Mouse (Mus musculus): ENCODE data around the gene Pik3c2a. TPM values are rescaled to one million over a fixed set of nuclear protein-coding genes. Genes with fewer than 3 reads are reported as not detected.

Pik3c2a gene
- polyA plus RNA-seq, 1 experiment from 2014 or later: 29.3 TPM

DNA sequence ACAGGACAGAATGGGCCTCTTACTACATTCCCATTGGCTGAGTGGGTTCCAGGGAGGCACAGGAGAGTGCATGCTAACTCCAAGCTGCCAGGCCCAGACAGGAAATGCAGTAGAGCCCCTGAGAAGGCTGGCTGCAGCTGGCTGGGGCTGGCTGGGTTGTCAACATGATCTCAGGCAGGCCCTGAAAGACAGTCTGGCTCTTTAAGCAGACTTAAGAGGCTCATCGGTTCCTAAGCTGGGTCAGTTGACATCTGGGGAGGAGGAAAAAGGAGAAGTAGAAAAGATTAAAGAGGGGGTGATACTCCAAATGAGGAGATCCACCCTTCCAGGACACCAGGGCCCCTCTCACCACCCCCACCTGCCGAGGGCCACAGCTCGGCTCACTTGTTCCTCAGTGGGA, 148.3 kb downstream of the Pik3c2a start:
- no peak for ATAC-seq (ENCODE audit: insufficient read depth, low FRiP score)
- no peak overlapping the region for H3K4me3 ChIP-seq (replicated peaks; ENCODE audit: low read length)
- no peak overlapping the region for H3K27ac ChIP-seq (ENCODE audit: low read length)
- H3K27me3 ChIP-seq (ENCODE audit: control insufficient read depth, insufficient read depth, low read length): no peaks in the 10 kb centered on the region
- no peak overlapping the region for H3K9ac ChIP-seq (ENCODE audit: low read length)
- no peak overlapping the region for H3K4me2 ChIP-seq (ENCODE audit: low read depth, low read length)
- no peaks in the 10 kb centered on the region for H3K9me3 ChIP-seq (replicated peaks; ENCODE audit: control insufficient read depth, low read length)
- no peaks in the 10 kb centered on the region for H3K36me3 ChIP-seq (ENCODE audit: control insufficient read depth, insufficient read depth, low read length)
- H3K4me1 ChIP-seq (ENCODE audit: control insufficient read depth, insufficient read depth, low read length): no peaks in the 10 kb centered on the region; the same call in 1 of the 2 replicates
- 47% methylated on average over 3 of the region's 3 CpGs for WGBS

DNA sequence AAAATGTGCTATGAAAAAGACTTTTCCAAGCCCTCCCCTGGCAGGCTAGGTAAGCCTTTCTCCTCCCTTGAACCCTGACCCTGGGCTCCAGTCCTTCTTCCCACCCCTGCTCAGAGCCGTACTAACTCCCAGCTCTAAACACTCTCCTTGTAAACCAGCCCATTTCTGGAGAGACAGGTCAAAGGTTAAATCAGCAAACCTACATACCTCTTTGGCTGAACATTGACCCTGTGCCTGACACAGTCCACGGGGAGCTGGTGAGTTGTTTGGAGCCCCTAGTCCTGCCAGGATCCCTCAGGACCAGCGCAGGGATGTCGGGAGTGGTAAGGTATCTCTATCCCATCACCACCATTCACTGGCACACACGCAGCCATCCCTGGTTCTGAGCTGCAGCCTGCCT, 150.9 kb downstream of the Pik3c2a start:
- Histone ChIP-seq H3K4me2 (ENCODE audit: low read depth, low read length) (no peak overlapping the region), H3K4me3 (replicated peaks; ENCODE audit: low read length) (no peak overlapping the region), H3K4me1 (ENCODE audit: control insufficient read depth, insufficient read depth, low read length) (peaks cover 9% of the 10 kb centered on the region), H3K27ac (ENCODE audit: low read length) (no peak overlapping the region), H3K27me3 (ENCODE audit: control insufficient read depth, insufficient read depth, low read length) (no peaks in the 10 kb centered on the region), H3K9me3 (replicated peaks; ENCODE audit: control insufficient read depth, low read length) (no peaks in the 10 kb centered on the region), H3K9ac (ENCODE audit: low read length) (no peak overlapping the region), H3K36me3 (ENCODE audit: control insufficient read depth, insufficient read depth, low read length) (no peaks in the 10 kb centered on the region)
- peak; percentile 20; the same call in 1 of the 2 replicates for ATAC-seq (ENCODE audit: insufficient read depth, low FRiP score)
- 50% methylated on average over 5 of the region's 5 CpGs for WGBS

DNA sequence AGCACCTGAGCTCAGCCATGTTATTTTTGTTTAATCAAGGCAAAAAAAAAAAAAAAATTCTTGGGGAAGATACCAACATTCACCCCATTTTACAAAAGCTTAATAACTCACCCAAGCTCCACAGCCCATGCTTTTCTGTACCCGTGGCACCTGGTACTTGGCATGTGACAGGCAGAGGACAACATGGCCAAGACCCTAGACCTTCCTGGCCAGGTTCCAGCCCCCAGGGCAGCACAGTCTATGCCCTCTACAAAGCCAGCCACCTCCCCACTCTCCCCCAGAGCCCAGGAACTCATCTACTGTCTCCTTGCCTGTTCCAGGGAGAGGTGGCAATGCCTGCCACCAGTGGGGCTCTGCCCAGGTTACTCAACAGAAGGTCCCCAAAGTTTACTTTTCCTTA, 152.7 kb downstream of the Pik3c2a start:
- Histone ChIP-seq H3K9ac (ENCODE audit: low read length) (no peak overlapping the region), H3K9me3 (replicated peaks; ENCODE audit: control insufficient read depth, low read length) (no peaks in the 10 kb centered on the region), H3K4me3 (replicated peaks; ENCODE audit: low read length) (no peak overlapping the region), H3K4me1 (ENCODE audit: control insufficient read depth, insufficient read depth, low read length) (peaks cover 26% of the 10 kb centered on the region), H3K27me3 (ENCODE audit: control insufficient read depth, insufficient read depth, low read length) (no peaks in the 10 kb centered on the region), H3K4me2 (ENCODE audit: low read depth, low read length) (no peak overlapping the region), H3K36me3 (ENCODE audit: control insufficient read depth, insufficient read depth, low read length) (no peaks in the 10 kb centered on the region), H3K27ac (ENCODE audit: low read length) (no peak overlapping the region)
- 63% methylated on average over 1 of the region's 1 CpGs for WGBS
- no peak for ATAC-seq (ENCODE audit: insufficient read depth, low FRiP score)

DNA sequence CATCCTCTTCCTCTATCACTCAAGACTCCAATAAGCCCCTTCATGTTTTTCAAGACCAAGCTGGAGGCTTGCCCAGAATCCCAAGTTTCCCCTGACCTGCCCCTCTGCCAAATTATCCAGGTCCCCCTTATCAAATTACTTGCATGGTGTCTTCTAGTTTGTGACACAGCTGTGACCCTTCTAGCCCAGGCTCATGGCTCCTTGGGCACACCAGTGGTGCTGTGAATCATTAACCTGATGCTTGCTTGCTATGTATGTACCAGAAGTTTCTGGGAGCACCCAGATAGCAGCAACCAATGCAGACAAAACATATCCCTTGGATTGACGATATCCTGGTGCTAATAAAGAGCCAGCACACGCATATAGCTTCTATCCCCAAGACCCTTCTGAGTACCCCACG, 154.3 kb downstream of the Pik3c2a start:
- Histone ChIP-seq H3K4me2 (ENCODE audit: low read depth, low read length) (no peak overlapping the region), H3K4me3 (replicated peaks; ENCODE audit: low read length) (no peak overlapping the region), H3K4me1 (ENCODE audit: control insufficient read depth, insufficient read depth, low read length) (peaks cover 26% of the 10 kb centered on the region), H3K9ac (ENCODE audit: low read length) (no peak overlapping the region), H3K27ac (ENCODE audit: low read length) (peak overlapping the region; percentile 89), H3K9me3 (replicated peaks; ENCODE audit: control insufficient read depth, low read length) (no peaks in the 10 kb centered on the region), H3K36me3 (ENCODE audit: control insufficient read depth, insufficient read depth, low read length) (no peaks in the 10 kb centered on the region), H3K27me3 (ENCODE audit: control insufficient read depth, insufficient read depth, low read length) (no peaks in the 10 kb centered on the region)
- no peak for ATAC-seq (ENCODE audit: insufficient read depth, low FRiP score)
- 70% methylated on average over 3 of the region's 3 CpGs for WGBS

DNA sequence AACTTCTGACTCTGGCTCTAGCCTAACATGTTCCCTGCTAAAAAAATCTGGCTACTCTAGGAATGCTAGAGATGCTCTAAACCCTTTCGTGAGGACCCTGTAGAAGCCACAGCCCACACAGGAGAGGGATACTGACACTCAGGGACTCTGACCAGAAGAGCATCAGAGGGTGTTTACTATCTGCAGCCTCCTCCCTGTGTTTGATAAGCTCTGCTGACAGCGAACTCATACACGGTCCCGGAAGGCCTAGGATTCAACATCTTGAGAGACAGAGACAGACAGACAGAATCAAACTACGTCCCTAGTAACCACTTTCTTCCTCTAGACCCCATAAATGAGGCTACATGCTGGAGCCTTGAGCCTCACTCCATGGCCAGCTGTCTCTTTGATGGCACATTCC, 155.3 kb downstream of the Pik3c2a start:
- H3K4me1 ChIP-seq (ENCODE audit: control insufficient read depth, insufficient read depth, low read length): peaks cover 33% of the 10 kb centered on the region
- no peaks in the 10 kb centered on the region for H3K9me3 ChIP-seq (replicated peaks; ENCODE audit: control insufficient read depth, low read length)
- H3K4me2 ChIP-seq (ENCODE audit: low read depth, low read length): no peak overlapping the region
- peak overlapping the region; percentile 89 for H3K27ac ChIP-seq (ENCODE audit: low read length)
- 67% methylated on average over 5 of the region's 5 CpGs for WGBS
- no peak for ATAC-seq (ENCODE audit: insufficient read depth, low FRiP score)
- no peaks in the 10 kb centered on the region for H3K36me3 ChIP-seq (ENCODE audit: control insufficient read depth, insufficient read depth, low read length)
- H3K27me3 ChIP-seq (ENCODE audit: control insufficient read depth, insufficient read depth, low read length): no peaks in the 10 kb centered on the region
- no peak overlapping the region for H3K9ac ChIP-seq (ENCODE audit: low read length)
- no peak overlapping the region for H3K4me3 ChIP-seq (replicated peaks; ENCODE audit: low read length)

Other genes with a start within 250 kb of the Pik3c2a start
- gene Plekha7, start 135.1 kb downstream of the Pik3c2a start, polyA plus RNA-seq (2015; fragmentation: Nextera tagmentation; extraction: Ambion mirVana): 19.9 and 21.5 TPM in 2 replicates
- 589 and 713 TPM in 2 replicates for gene Rps13, start 109.3 kb downstream of the Pik3c2a start, polyA plus RNA-seq (2015; fragmentation: Nextera tagmentation; extraction: Ambion mirVana)
- gene Nucb2, start 60.9 kb upstream of the Pik3c2a start, polyA plus RNA-seq (2015; fragmentation: Nextera tagmentation; extraction: Ambion mirVana): 36.4 and 40.2 TPM in 2 replicates

Measured in stomach, embryonic 16.5 days (tissue).